Mouse (Mus musculus) left cerebral cortex, postnatal 14 days (tissue): ENCODE data around the gene Txnrd2. TPM values are rescaled to one million over a fixed set of nuclear protein-coding genes. Genes with fewer than 3 reads are reported as not detected.

Experiments
- DNase-seq, 2 experiments: peaks; one replicate each; pipeline ENCODE4 v3.0.0; 2021 to 2022; ENCODE audit warnings: low spot score in 2 of 2, mixed read lengths in 1 of 2
- intact Hi-C: fragments of 180-260 bp; cut with DNase I; formaldehyde crosslinking; loops from one replicate; pipeline ENCODE4 v1.15.1; 2025
- total RNA-seq, 2 experiments: library from RNA; stranded (reverse); gene quantifications; 2 replicates each; pipeline ENCODE4 v1.2.3; 2021

Gene Txnrd2
- total RNA-seq, 2 experiments from 2014 or later: 18.9 to 25.2 TPM

GRCm38 (mm10) chr16:18391728-18392127 lies 34.5 kb upstream of the Txnrd2 start:
- intact Hi-C loops: loop anchor here (5.0 kb wide), 1 partner anchor 39 kb away; no protein-coding TSS in a partner anchor
- DNase-seq: no peak

DNA sequence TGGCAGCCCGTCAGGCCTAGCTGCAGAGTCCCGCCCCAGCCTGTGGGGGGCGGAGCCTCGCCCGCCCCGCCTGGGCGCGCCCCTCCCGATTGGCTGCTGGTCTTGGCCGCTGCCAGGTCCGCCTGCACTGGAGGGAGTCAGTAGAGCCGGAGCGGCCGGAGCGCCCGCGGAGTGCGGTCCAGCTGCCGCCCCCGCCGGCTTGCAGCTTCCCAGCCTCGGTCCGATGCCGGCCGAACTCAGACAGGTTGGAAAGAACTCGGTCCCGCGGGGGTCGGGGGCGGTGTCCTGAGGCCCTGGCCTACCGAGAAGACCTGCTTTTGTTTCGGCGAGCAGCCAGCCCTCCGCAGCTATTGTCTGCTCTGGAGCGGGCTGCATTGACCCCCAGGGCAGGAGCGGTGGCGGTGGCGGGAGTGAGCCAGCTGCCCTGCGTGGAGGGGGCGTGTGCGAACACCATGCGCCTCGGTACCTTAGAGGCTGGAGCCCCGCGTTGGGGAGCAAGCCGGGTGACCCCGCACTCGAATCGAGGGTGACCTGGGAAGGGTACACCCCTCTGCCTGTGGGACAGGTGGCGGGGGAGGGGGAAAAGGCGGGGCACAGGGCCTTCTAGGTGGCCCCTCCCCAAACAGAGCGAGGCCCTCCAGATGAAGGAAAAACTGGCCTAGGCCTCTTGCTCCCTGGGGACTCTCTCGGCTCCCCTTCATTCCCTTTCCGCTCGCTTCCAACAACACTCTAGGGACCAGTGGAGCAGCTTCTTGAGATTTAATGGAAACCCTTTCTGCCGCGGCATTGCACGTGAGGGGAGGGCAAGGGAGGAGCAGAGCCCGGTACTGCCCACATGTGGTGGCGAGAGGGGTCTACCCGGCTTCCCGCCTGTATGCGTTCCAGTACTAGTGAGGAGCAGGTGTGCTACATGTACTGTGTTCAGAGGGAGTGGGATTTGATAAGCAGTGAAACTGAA lies 33.4 kb upstream of the Txnrd2 start:
- intact Hi-C loops: loop anchor here (5.0 kb wide), 1 partner anchor 40 kb away; no protein-coding TSS in a partner anchor
- DNase-seq: peak in 1 of 2 experiments; percentile 72

DNA sequence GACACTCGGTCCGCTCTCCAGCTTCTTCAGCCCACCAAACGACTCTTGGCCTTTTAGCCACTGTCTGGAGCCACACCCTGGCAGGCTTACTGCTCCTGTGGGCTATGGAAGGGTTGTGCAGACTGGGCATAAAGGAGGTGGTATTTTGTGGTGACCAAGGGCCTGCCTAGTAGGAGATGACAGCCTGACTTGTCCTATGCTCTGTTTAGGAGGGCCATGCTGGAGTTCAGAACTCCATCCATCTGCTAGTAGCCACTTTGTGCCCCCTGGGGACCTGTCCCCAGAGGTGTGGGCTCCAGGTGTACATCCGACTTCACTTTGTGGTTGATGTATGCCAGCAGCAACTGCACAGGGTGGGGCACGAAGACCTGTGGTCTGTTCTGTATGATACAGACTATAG lies 32.6 kb upstream of the Txnrd2 start:
- intact Hi-C loops: loop anchor here (5.0 kb wide), 1 partner anchor 41 kb away; no protein-coding TSS in a partner anchor
- DNase-seq: no peak

DNA sequence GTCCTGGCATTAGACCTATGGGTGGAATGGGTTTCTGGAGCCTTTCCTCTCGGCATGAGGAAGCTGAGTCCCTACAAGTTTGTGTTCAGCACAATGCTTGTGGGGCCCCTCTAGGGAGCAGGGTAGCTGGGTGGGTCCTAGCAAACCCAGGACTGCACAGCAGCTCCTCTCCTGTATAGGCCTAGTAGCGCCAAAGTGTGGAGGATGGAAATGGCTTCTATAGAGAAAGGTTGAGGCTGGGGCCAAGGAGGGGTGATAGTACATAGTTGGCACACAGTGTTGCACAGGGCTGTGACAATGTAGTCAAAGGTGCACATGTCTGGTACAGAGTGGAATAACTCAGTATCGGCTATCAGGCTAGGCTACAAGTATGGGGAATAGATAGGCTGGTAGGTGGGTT lies 32.1 kb upstream of the Txnrd2 start:
- intact Hi-C loops: loop anchor here (5.0 kb wide), 1 partner anchor 42 kb away; no protein-coding TSS in a partner anchor
- no peak for DNase-seq

DNA sequence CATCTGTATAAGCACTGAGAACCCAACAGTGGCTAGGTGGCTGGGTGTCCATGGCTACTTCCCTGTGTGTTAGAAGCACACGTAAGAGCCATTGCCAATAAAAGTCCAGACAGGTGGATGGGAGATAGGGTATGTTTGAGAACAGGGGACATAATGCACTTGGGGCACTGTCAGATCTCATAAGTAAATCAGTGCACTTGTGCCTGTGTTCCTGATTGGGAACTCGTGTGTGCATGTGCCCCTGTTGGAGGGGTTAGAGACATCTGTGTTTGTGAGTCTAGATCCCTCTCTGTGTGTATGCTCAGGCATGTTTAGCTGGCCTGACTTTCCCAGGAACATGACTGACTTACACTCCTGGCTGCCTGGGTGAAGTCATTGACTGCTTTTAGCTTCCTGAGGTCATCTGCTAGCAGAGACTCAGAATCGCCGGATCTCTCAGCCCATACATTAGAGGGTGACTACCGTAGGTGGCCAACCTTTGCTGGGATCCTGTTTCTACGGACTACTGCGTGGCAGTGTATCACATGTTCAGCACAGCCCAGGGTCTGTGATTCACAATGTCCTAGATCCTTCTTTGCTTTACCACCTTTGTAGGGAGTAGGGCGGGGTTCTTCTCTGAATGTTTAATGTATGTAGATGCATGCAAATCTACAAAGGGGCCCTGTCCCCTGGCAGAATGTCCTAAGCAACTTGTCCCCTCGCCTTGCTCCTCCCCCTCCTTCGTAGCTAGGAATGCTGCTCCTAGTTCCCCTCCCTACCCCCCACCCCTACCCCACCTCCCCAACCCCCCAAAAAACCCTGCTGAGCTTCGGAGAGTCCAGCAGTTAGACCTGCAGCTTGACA lies 31.2 kb upstream of the Txnrd2 start:
- intact Hi-C loops: loop anchor here (5.0 kb wide), 1 partner anchor 43 kb away; no protein-coding TSS in a partner anchor
- peak in 1 of 2 experiments; percentile 69 for DNase-seq

- intact Hi-C loops: no loop called here
- DNase-seq: no peak
Observed at GRCm38 (mm10) chr16:18395620-18396036, 30.6 kb upstream of the Txnrd2 start.

GRCm38 (mm10) chr16:18396201-18396600 lies 30.0 kb upstream of the Txnrd2 start:
- intact Hi-C loops: no loop called here
- DNase-seq: peak in 1 of 2 experiments; percentile 64

DNA sequence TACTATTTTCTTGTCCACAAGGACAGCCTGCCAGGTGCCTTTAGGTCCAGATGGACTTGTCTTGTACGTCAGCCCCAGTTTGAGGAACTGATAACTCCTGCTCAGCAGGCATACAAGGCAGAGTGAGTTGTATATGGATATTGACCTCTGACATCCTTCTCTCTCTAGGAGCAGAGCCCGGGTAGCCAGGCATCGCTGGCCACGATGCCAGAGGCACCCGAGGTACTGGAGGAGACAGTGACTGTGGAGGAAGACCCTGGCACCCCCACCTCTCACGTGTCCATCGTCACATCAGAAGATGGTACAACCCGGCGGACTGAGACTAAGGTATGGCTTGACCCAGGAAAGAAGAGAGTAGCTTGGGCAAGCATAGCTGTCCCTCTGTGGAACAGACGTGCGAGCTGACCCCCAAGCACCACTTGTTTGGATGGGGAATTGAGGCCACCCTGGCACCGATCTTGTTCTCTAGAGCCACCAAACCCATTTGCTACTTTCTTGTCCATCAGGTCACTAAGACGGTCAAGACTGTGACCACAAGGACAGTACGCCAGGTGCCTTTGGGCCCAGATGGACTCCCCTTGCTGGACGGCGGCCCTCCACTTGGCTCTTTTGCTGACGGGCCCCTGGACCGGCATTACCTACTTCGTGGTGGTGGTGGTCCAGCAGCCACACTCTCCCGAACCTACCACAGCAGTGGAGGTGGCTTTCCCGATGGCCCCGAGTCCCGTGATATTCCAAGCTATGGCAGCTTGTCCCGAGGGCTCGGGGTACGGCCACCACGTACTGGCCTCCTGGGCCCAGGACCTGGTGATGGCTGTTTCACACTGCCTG lies 29.2 kb upstream of the Txnrd2 start:
- DNase-seq: no peak
- intact Hi-C loops: no loop called here

GRCm38 (mm10) chr16:18400028-18400427 lies 26.2 kb upstream of the Txnrd2 start:
- intact Hi-C loops: no loop called here
- no peak for DNase-seq

GRCm38 (mm10) chr16:18400472-18401216 lies 25.5 kb upstream of the Txnrd2 start:
- intact Hi-C loops: no loop called here
- peak in 1 of 2 experiments; percentile 67 for DNase-seq

GRCm38 (mm10) chr16:18403285-18403684 lies 22.9 kb upstream of the Txnrd2 start:
- no peak for DNase-seq
- intact Hi-C loops: no loop called here

- DNase-seq: no peak
- intact Hi-C loops: no loop called here
Observed at GRCm38 (mm10) chr16:18405091-18405854, 20.9 kb upstream of the Txnrd2 start.

GRCm38 (mm10) chr16:18405876-18406275 lies 20.3 kb upstream of the Txnrd2 start:
- intact Hi-C loops: loop anchor here (1.0 kb wide), 1 partner anchor 61 kb away; no protein-coding TSS in a partner anchor

DNA sequence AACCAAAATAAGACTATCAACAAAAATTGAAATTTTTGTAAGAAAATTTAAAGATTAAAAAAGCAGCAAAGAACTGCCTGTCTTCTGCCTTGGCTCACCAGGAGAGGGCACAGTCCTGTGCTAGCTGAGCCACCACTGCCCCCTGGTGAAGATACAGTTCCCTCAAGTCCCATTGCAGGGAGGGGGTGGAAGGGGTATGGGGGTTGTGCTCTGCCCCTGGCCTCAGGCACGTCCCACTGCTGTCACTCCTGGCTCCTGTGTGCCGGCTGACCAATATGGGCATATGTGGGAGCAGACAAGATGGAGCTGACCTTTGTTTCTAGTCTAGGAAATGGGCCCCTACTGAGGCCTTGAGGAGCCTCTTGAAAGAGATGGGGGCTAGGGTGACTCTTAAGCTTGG lies 19.9 kb upstream of the Txnrd2 start:
- intact Hi-C loops: loop anchor here (1.0 kb wide), 1 partner anchor 61 kb away; no protein-coding TSS in a partner anchor
- peak; percentile 70 to 83 for DNase-seq

More at GRCm38 (mm10) chr16:18405876-18406275, 20.3 kb upstream of the Txnrd2 start:
- peak in 1 of 2 experiments; percentile 59 for DNase-seq

- intact Hi-C loops: no loop called here
- DNase-seq: no peak
Observed at GRCm38 (mm10) chr16:18407912-18408311, 18.3 kb upstream of the Txnrd2 start.

DNA sequence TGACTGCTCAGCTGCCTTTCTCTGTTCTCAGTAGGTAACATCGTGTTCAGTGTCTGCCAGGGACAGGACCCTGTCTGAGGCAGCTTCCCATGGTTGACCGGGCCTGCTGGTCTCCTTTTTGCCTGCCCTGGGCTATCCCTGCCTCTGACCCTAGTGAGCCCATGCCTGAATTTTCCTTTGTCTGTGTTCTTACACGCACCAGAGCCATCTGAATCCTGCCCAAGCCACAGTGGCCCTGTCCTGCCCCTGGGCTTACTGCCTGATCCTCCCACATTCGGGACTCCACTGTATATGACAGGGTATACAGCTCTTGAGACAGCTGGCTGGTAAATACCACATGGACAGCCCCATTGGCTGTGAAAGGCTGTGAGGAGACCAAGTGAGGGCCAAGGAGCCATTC lies 16.4 kb upstream of the Txnrd2 start:
- intact Hi-C loops: no loop called here
- DNase-seq: no peak

DNA sequence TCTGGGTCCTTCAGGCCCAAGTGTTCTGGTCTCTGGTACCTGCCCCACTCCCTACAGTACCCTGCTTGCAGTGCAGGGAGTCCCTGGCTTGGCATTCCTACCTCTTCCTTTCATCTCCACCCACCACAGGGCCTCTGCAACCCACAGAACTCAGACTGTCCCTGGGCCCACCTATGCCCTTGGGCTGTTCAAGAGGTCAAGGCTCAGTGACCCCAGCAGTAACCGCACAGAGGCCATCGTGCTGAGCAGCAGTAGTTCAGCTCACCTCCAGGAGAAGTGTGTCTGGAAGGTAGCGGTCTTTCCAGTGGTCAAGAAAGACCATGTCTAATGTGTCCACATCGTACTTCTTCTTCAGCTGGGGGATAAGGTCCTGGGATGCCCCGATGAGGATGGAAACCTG lies 15.8 kb upstream of the Txnrd2 start:
- intact Hi-C loops: no loop called here
- no peak for DNase-seq
